Mouse (Mus musculus): ENCODE measurements around the gene Fbxl13. TPM values are rescaled to one million over a fixed set of nuclear protein-coding genes. Genes with fewer than 3 reads are reported as not detected.

Fbxl13 gene
- total RNA-seq, 1 experiment, result not detected

GRCm38 (mm10) chr5:21506887-21507286 is 138.5 kb downstream of the Fbxl13 start:
- Histone ChIP-seq H3K27ac (ENCODE audit: insufficient read depth, low read depth, low read length, poor library complexity, severe bottlenecking) (no peak overlapping the region), H3K9me3 (ENCODE audit: control insufficient read depth, insufficient read depth, low read depth, low read length) (no peaks in the 10 kb centered on the region), H3K4me1 (ENCODE audit: control insufficient read depth in 2 of 2, insufficient read depth in 2 of 2, low read length in 2 of 2, poor library complexity in 1 of 2) (peaks cover 0 to 4% of the 10 kb centered on the region in 2 experiments; a peak in 2 of 4 replicates), H3K9ac (ENCODE audit: insufficient read depth, low read depth, low read length, poor library complexity, severe bottlenecking) (no peak overlapping the region), H3K36me3 (ENCODE audit: control insufficient read depth, insufficient read depth, low read length, poor library complexity, severe bottlenecking) (no peaks in the 10 kb centered on the region), H3K4me3 (ENCODE audit: insufficient read depth in 1 of 2, low read depth in 1 of 2, low read length in 2 of 2, poor library complexity in 1 of 2, severe bottlenecking in 1 of 2) (no peak overlapping the region)
- in situ Hi-C loops (cut with MboI; ENCODE audit: low sequenced_read_pairs in 2 of 2, unreplicated experiment in 2 of 2), result no loop called here
- no peak for DNase-seq (ENCODE audit: low read depth, low spot score)
- TF ChIP-seq HCFC1 (IDR thresholded peaks at IDR 0.05; ENCODE audit: borderline replicate concordance, insufficient read depth, low read length), result no peak
- TF ChIP-seq CHD2 (IDR thresholded peaks at IDR 0.05; ENCODE audit: low read depth, low read length), result no peak

- TF ChIP-seq ZC3H11A (IDR thresholded peaks at IDR 0.05; ENCODE audit: borderline replicate concordance, low read depth, low read length) (no peak), HCFC1 (IDR thresholded peaks at IDR 0.05; ENCODE audit: borderline replicate concordance, insufficient read depth, low read length) (no peak), MAFK (IDR thresholded peaks at IDR 0.05; ENCODE audit: insufficient read depth, low read depth, low read length) (no peak), ZNF384 (IDR thresholded peaks at IDR 0.05; ENCODE audit: low read depth, low read length) (no peak), CHD2 (IDR thresholded peaks at IDR 0.05; ENCODE audit: low read depth, low read length) (no peak)
Measured at GRCm38 (mm10) chr5:21505159-21505558, 140.3 kb downstream of the Fbxl13 start.

GRCm38 (mm10) chr5:21502936-21503610 is 142.4 kb downstream of the Fbxl13 start:
- no peaks in the 10 kb centered on the region for H3K4me1 ChIP-seq (ENCODE audit: control insufficient read depth in 2 of 2, insufficient read depth in 2 of 2, low read length in 2 of 2, poor library complexity in 1 of 2)
- no peak overlapping the region for H3K4me3 ChIP-seq (ENCODE audit: insufficient read depth in 1 of 2, low read depth in 1 of 2, low read length in 2 of 2, poor library complexity in 1 of 2, severe bottlenecking in 1 of 2)
- in situ Hi-C loops (cut with MboI; ENCODE audit: low sequenced_read_pairs in 2 of 2, unreplicated experiment in 2 of 2), result no loop called here
- TF ChIP-seq HCFC1 (IDR thresholded peaks at IDR 0.05; ENCODE audit: borderline replicate concordance, insufficient read depth, low read length) (no peak), ZNF384 (IDR thresholded peaks at IDR 0.05; ENCODE audit: low read depth, low read length) (no peak), ZC3H11A (IDR thresholded peaks at IDR 0.05; ENCODE audit: borderline replicate concordance, low read depth, low read length) (no peak), CHD2 (IDR thresholded peaks at IDR 0.05; ENCODE audit: low read depth, low read length) (no peak), MAFK (IDR thresholded peaks at IDR 0.05; ENCODE audit: insufficient read depth, low read depth, low read length) (no peak)
- no peaks in the 10 kb centered on the region for H3K9me3 ChIP-seq (ENCODE audit: control insufficient read depth, insufficient read depth, low read depth, low read length)
- no peak for DNase-seq (ENCODE audit: low read depth, low spot score)
- no peaks in the 10 kb centered on the region for H3K36me3 ChIP-seq (ENCODE audit: control insufficient read depth, insufficient read depth, low read length, poor library complexity, severe bottlenecking)
- no peak overlapping the region for H3K9ac ChIP-seq (ENCODE audit: insufficient read depth, low read depth, low read length, poor library complexity, severe bottlenecking)
- H3K27ac ChIP-seq (ENCODE audit: insufficient read depth, low read depth, low read length, poor library complexity, severe bottlenecking), result no peak overlapping the region

More at GRCm38 (mm10) chr5:21505159-21505558, 140.3 kb downstream of the Fbxl13 start:
- in situ Hi-C loops (cut with MboI; ENCODE audit: low sequenced_read_pairs in 2 of 2, unreplicated experiment in 2 of 2), result no loop called here
- no peaks in the 10 kb centered on the region for H3K9me3 ChIP-seq (ENCODE audit: control insufficient read depth, insufficient read depth, low read depth, low read length)
- peaks cover 0 to 4% of the 10 kb centered on the region in 2 experiments; a peak in 2 of 4 replicates for H3K4me1 ChIP-seq (ENCODE audit: control insufficient read depth in 2 of 2, insufficient read depth in 2 of 2, low read length in 2 of 2, poor library complexity in 1 of 2)
- H3K4me3 ChIP-seq (ENCODE audit: insufficient read depth in 1 of 2, low read depth in 1 of 2, low read length in 2 of 2, poor library complexity in 1 of 2, severe bottlenecking in 1 of 2), result no peak overlapping the region
- H3K27ac ChIP-seq (ENCODE audit: insufficient read depth, low read depth, low read length, poor library complexity, severe bottlenecking), result no peak overlapping the region
- DNase-seq (ENCODE audit: low read depth, low spot score), result no peak
- H3K9ac ChIP-seq (ENCODE audit: insufficient read depth, low read depth, low read length, poor library complexity, severe bottlenecking), result no peak overlapping the region
- H3K36me3 ChIP-seq (ENCODE audit: control insufficient read depth, insufficient read depth, low read length, poor library complexity, severe bottlenecking), result no peaks in the 10 kb centered on the region

GRCm38 (mm10) chr5:21500941-21501340 is 144.5 kb downstream of the Fbxl13 start:
- Histone ChIP-seq H3K4me1 (ENCODE audit: control insufficient read depth in 2 of 2, insufficient read depth in 2 of 2, low read length in 2 of 2, poor library complexity in 1 of 2) (no peaks in the 10 kb centered on the region), H3K36me3 (ENCODE audit: control insufficient read depth, insufficient read depth, low read length, poor library complexity, severe bottlenecking) (no peaks in the 10 kb centered on the region), H3K9ac (ENCODE audit: insufficient read depth, low read depth, low read length, poor library complexity, severe bottlenecking) (no peak overlapping the region), H3K27ac (ENCODE audit: insufficient read depth, low read depth, low read length, poor library complexity, severe bottlenecking) (no peak overlapping the region), H3K4me3 (ENCODE audit: insufficient read depth in 1 of 2, low read depth in 1 of 2, low read length in 2 of 2, poor library complexity in 1 of 2, severe bottlenecking in 1 of 2) (no peak overlapping the region), H3K9me3 (ENCODE audit: control insufficient read depth, insufficient read depth, low read depth, low read length) (no peaks in the 10 kb centered on the region)
- in situ Hi-C loops (cut with MboI; ENCODE audit: low sequenced_read_pairs in 2 of 2, unreplicated experiment in 2 of 2), result no loop called here
- no peak for DNase-seq (ENCODE audit: low read depth, low spot score)
- TF ChIP-seq ZC3H11A (IDR thresholded peaks at IDR 0.05; ENCODE audit: borderline replicate concordance, low read depth, low read length), result no peak
- no peak for TF ChIP-seq MAFK (IDR thresholded peaks at IDR 0.05; ENCODE audit: insufficient read depth, low read depth, low read length)
- no peak for TF ChIP-seq ZNF384 (IDR thresholded peaks at IDR 0.05; ENCODE audit: low read depth, low read length)
- no peak for TF ChIP-seq HCFC1 (IDR thresholded peaks at IDR 0.05; ENCODE audit: borderline replicate concordance, insufficient read depth, low read length)
- no peak for TF ChIP-seq CHD2 (IDR thresholded peaks at IDR 0.05; ENCODE audit: low read depth, low read length)
